Mouse (Mus musculus): Measurements from ENCODE around the gene Crygn.

GRCm38 (mm10) chr5:24750321-24751304 lies 7.2 kb downstream of the Crygn start:
- TF ChIP-seq POLR2A (IDR thresholded peaks at IDR 0.05; ENCODE audit: borderline replicate concordance, control insufficient read depth, low read depth, low read length) (peak; percentile 52; the same call in 1 of the 2 replicates), CTCF (IDR thresholded peaks at IDR 0.05; ENCODE audit: control insufficient read depth, insufficient read depth, low read length) (peak; percentile 83)

Data from bone marrow, adult 2 months (tissue).